Mouse (Mus musculus): ENCODE measurements around the gene Rpl21. TPM values are rescaled to one million over a fixed set of nuclear protein-coding genes. Genes with fewer than 3 reads are reported as not detected.

Gene Rpl21
- 519 TPM for polyA plus RNA-seq (2012; fragmentation: generic; extraction: Trizol)

- Histone ChIP-seq H3K4me2 (ENCODE audit: low read depth) (peak within 1 kb of the TSS; percentile 96), H3K4me3 (peak within 1 kb of the TSS; percentile 93), H3K27me3 (ENCODE audit: control insufficient read depth, insufficient read depth, insufficient read length) (no peaks in the 10 kb centered on the region), H3K36me3 (ENCODE audit: control insufficient read depth, insufficient read depth) (peaks cover 19% of the 10 kb centered on the region), H3ac (ENCODE audit: control insufficient read depth, insufficient read length) (peak within 1 kb of the TSS; percentile 78), H3K79me2 (ENCODE audit: control insufficient read depth, insufficient read depth) (peaks cover 20% of the 10 kb centered on the region)
- TF ChIP-seq TCF12 (IDR thresholded peaks at IDR 0.05; ENCODE audit: insufficient read depth, poor library complexity, severe bottlenecking) (no peak), POLR2AphosphoS2 (IDR thresholded peaks at IDR 0.05; ENCODE audit: insufficient read length, low read depth) (peak; percentile 96), POLR2A (IDR thresholded peaks at IDR 0.05; ENCODE audit: insufficient read length, low read depth) (peak; percentile 84), MAX (IDR thresholded peaks at IDR 0.05; ENCODE audit: low read depth) (peak; percentile 99), E2F4 (IDR thresholded peaks at IDR 0.05; ENCODE audit: insufficient read depth) (no peak)
These were observed at the start of gene Rpl21 for GRCm38 (mm10) chr5:146832769-146833448. Gene Rpl21 (plus strand): TSS chr5:146832890.

- no peak overlapping the region for H3ac ChIP-seq (ENCODE audit: control insufficient read depth, insufficient read length)
- H3K36me3 ChIP-seq (ENCODE audit: control insufficient read depth, insufficient read depth), result no peaks in the 10 kb centered on the region
- no peak for TF ChIP-seq CEBPB (IDR thresholded peaks at IDR 0.05; ENCODE audit: insufficient read depth, poor library complexity, severe bottlenecking)
- no peak for TF ChIP-seq SRF (IDR thresholded peaks at IDR 0.05; ENCODE audit: control insufficient read depth, insufficient read length, low read depth)
- TF ChIP-seq E2F4 (IDR thresholded peaks at IDR 0.05; ENCODE audit: insufficient read depth), result no peak
- no peak for TF ChIP-seq POLR2AphosphoS2 (IDR thresholded peaks at IDR 0.05; ENCODE audit: insufficient read length, low read depth)
- no peak for TF ChIP-seq POLR2A (IDR thresholded peaks at IDR 0.05; ENCODE audit: insufficient read length, low read depth)
- TF ChIP-seq TCF3 (IDR thresholded peaks at IDR 0.05; ENCODE audit: insufficient read length, low read depth), result no peak
- no peak for TF ChIP-seq MYOD1 (IDR thresholded peaks at IDR 0.05; ENCODE audit: control insufficient read depth in 1 of 3, insufficient read length in 2 of 3, low read depth in 2 of 3)
- no peak for TF ChIP-seq TCF12 (IDR thresholded peaks at IDR 0.05; ENCODE audit: insufficient read depth, poor library complexity, severe bottlenecking)
- TF ChIP-seq REST (IDR thresholded peaks at IDR 0.05; ENCODE audit: insufficient read depth, insufficient read length), result no peak
- TF ChIP-seq MYOG (IDR thresholded peaks at IDR 0.05; ENCODE audit: control insufficient read depth in 1 of 3, insufficient read depth in 1 of 3, insufficient read length in 2 of 3, low read depth in 2 of 3), result no peak
- TF ChIP-seq MAX (IDR thresholded peaks at IDR 0.05; ENCODE audit: low read depth), result no peak
- no peak for TF ChIP-seq USF1 (IDR thresholded peaks at IDR 0.05; ENCODE audit: low read depth)
- no peak overlapping the region for H3K4me2 ChIP-seq (ENCODE audit: low read depth)
- H3K79me2 ChIP-seq (ENCODE audit: control insufficient read depth, insufficient read depth), result peaks cover 93% of the 10 kb centered on the region
- H3K27me3 ChIP-seq (ENCODE audit: control insufficient read depth, insufficient read depth, insufficient read length), result no peaks in the 10 kb centered on the region
- H3K4me3 ChIP-seq, result no peak overlapping the region
These were observed 49.4 kb upstream of the Rpl21 start for GRCm38 (mm10) chr5:146783300-146783699.

GRCm38 (mm10) chr5:146783891-146784290 is 48.8 kb upstream of the Rpl21 start:
- Histone ChIP-seq H3K4me2 (ENCODE audit: low read depth) (no peak overlapping the region), H3K79me2 (ENCODE audit: control insufficient read depth, insufficient read depth) (peaks cover 94% of the 10 kb centered on the region), H3K27me3 (ENCODE audit: control insufficient read depth, insufficient read depth, insufficient read length) (no peaks in the 10 kb centered on the region), H3ac (ENCODE audit: control insufficient read depth, insufficient read length) (no peak overlapping the region), H3K36me3 (ENCODE audit: control insufficient read depth, insufficient read depth) (no peaks in the 10 kb centered on the region), H3K4me3 (no peak overlapping the region)
- TF ChIP-seq SRF (IDR thresholded peaks at IDR 0.05; ENCODE audit: control insufficient read depth, insufficient read length, low read depth), result no peak
- TF ChIP-seq CEBPB (IDR thresholded peaks at IDR 0.05; ENCODE audit: insufficient read depth, poor library complexity, severe bottlenecking), result no peak
- TF ChIP-seq MYOG (IDR thresholded peaks at IDR 0.05; ENCODE audit: control insufficient read depth in 1 of 3, insufficient read depth in 1 of 3, insufficient read length in 2 of 3, low read depth in 2 of 3), result no peak
- no peak for TF ChIP-seq TCF12 (IDR thresholded peaks at IDR 0.05; ENCODE audit: insufficient read depth, poor library complexity, severe bottlenecking)
- TF ChIP-seq REST (IDR thresholded peaks at IDR 0.05; ENCODE audit: insufficient read depth, insufficient read length), result no peak
- TF ChIP-seq USF1 (IDR thresholded peaks at IDR 0.05; ENCODE audit: low read depth), result no peak
- TF ChIP-seq MYOD1 (IDR thresholded peaks at IDR 0.05; ENCODE audit: control insufficient read depth in 1 of 3, insufficient read length in 2 of 3, low read depth in 2 of 3), result no peak
- TF ChIP-seq POLR2AphosphoS2 (IDR thresholded peaks at IDR 0.05; ENCODE audit: insufficient read length, low read depth), result no peak
- no peak for TF ChIP-seq MAX (IDR thresholded peaks at IDR 0.05; ENCODE audit: low read depth)
- TF ChIP-seq POLR2A (IDR thresholded peaks at IDR 0.05; ENCODE audit: insufficient read length, low read depth), result no peak

GRCm38 (mm10) chr5:146786123-146786522 is 46.6 kb upstream of the Rpl21 start:
- Histone ChIP-seq H3K36me3 (ENCODE audit: control insufficient read depth, insufficient read depth) (no peaks in the 10 kb centered on the region), H3K79me2 (ENCODE audit: control insufficient read depth, insufficient read depth) (peaks cover 99% of the 10 kb centered on the region), H3K27me3 (ENCODE audit: control insufficient read depth, insufficient read depth, insufficient read length) (no peaks in the 10 kb centered on the region), H3ac (ENCODE audit: control insufficient read depth, insufficient read length) (no peak overlapping the region), H3K4me3 (no peak overlapping the region), H3K4me2 (ENCODE audit: low read depth) (no peak overlapping the region)
- no peak for TF ChIP-seq E2F4 (IDR thresholded peaks at IDR 0.05; ENCODE audit: insufficient read depth)
- no peak for TF ChIP-seq MYOD1 (IDR thresholded peaks at IDR 0.05; ENCODE audit: control insufficient read depth in 1 of 3, insufficient read length in 2 of 3, low read depth in 2 of 3)
- no peak for TF ChIP-seq POLR2A (IDR thresholded peaks at IDR 0.05; ENCODE audit: insufficient read length, low read depth)
- TF ChIP-seq MYOG (IDR thresholded peaks at IDR 0.05; ENCODE audit: control insufficient read depth in 1 of 3, insufficient read depth in 1 of 3, insufficient read length in 2 of 3, low read depth in 2 of 3), result no peak
- TF ChIP-seq USF1 (IDR thresholded peaks at IDR 0.05; ENCODE audit: low read depth), result no peak

GRCm38 (mm10) chr5:146789413-146789812 is 43.3 kb upstream of the Rpl21 start:
- Histone ChIP-seq H3ac (ENCODE audit: control insufficient read depth, insufficient read length) (no peak overlapping the region), H3K79me2 (ENCODE audit: control insufficient read depth, insufficient read depth) (peaks cover 99% of the 10 kb centered on the region), H3K27me3 (ENCODE audit: control insufficient read depth, insufficient read depth, insufficient read length) (no peaks in the 10 kb centered on the region), H3K36me3 (ENCODE audit: control insufficient read depth, insufficient read depth) (no peaks in the 10 kb centered on the region), H3K4me2 (ENCODE audit: low read depth) (no peak overlapping the region), H3K4me3 (no peak overlapping the region)
- no peak for TF ChIP-seq POLR2A (IDR thresholded peaks at IDR 0.05; ENCODE audit: insufficient read length, low read depth)
- TF ChIP-seq MAX (IDR thresholded peaks at IDR 0.05; ENCODE audit: low read depth), result no peak
- no peak for TF ChIP-seq SRF (IDR thresholded peaks at IDR 0.05; ENCODE audit: control insufficient read depth, insufficient read length, low read depth)
- no peak for TF ChIP-seq USF1 (IDR thresholded peaks at IDR 0.05; ENCODE audit: low read depth)
- TF ChIP-seq TCF12 (IDR thresholded peaks at IDR 0.05; ENCODE audit: insufficient read depth, poor library complexity, severe bottlenecking), result no peak
- no peak for TF ChIP-seq MYOG (IDR thresholded peaks at IDR 0.05; ENCODE audit: control insufficient read depth in 1 of 3, insufficient read depth in 1 of 3, insufficient read length in 2 of 3, low read depth in 2 of 3)
- no peak for TF ChIP-seq TCF3 (IDR thresholded peaks at IDR 0.05; ENCODE audit: insufficient read length, low read depth)
- no peak for TF ChIP-seq MYOD1 (IDR thresholded peaks at IDR 0.05; ENCODE audit: control insufficient read depth in 1 of 3, insufficient read length in 2 of 3, low read depth in 2 of 3)
